Mouse (Mus musculus) hindlimb bud, embryonic 11.5 days (tissue): ENCODE results near the gene Epb41l1.

Experiments
- DNase-seq: peaks from one replicate; pipeline ENCODE4 v3.0.0-alpha.2; 2012; ENCODE audit warnings: low read depth, low spot score; ENCODE audit errors: extremely low spot score

The Epb41l1 gene

DNA sequence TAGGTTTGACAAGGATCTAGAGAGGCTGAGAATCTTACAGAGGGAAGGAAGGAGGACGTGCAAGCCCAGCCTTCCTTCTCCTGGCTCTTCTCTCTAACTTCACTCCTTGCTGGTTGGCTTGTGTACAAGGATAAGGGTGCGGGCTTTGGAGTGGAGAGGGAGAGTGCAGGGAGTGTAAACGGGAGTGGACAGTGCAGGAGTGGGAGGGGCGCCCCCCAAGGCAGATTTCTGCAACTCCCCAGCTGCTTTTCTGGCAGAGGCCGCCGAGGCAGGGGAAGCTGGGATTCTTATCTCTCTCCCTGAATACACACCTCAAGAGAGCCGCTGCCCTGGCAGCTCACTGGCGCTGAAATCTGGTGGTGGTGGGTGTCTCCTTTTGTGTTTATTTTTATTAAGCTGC lies 1.9 kb downstream of the Epb41l1 start:
- DNase-seq: no peak

DNA sequence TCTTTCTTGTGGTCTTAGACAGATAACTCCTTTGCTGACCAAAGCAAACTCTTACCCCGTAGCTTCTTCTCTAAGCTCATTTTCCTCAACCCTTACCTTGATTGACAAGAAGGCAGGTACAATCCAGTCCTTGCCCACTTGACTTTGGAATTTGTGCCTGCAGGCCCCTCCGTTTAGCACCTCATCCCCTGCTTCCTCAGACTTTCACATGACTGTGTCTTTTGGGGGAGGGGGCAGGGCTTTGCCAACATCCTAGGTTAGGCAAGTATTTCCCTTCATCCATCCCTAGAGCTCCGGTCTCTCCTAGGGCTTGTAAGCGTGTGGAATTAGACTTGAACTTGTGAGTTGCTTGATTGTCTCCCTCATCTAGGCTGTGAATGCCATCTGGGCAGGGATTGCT lies 3.0 kb downstream of the Epb41l1 start:
- no peak for DNase-seq

DNA sequence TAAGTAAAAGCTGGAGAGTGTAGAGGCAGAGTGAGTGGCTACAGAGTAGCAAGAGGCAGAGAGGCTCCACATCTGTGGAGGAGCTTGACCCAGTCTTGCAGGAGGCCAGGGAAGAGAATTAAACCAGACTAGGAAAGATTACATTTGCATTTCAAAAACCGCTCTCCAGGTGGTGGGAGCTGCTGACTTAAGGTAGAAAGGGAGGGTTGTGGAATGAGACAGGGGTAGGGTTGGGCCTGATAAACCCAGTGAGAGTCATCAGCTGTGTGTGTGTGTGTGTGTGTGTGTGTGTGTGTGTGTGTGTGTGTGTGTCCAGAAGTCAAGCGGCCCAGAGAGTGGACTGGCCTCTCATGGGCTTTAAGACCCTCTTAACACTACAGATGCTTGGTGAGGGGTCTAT lies 4.9 kb downstream of the Epb41l1 start:
- no peak for DNase-seq

DNA sequence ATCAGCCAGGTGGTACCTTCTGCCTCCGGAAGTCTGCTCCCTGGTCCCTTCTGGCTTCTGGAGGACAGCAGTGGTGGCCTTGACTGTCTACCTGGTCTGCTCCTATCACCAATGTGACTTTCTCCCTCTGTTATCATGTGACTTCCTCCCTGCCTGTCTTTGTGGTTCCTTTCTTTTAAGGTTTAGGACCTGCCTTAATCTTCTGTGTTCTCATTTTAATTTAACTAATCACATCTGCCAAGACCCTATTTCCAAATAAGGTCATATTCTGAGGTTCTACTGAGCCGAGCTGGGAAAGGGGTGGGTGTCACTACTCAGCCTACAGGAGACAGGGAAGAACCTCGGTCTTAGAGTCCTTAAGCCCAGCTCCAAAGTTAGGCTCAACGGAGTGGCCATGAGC lies 5.4 kb downstream of the Epb41l1 start:
- DNase-seq: no peak

DNA sequence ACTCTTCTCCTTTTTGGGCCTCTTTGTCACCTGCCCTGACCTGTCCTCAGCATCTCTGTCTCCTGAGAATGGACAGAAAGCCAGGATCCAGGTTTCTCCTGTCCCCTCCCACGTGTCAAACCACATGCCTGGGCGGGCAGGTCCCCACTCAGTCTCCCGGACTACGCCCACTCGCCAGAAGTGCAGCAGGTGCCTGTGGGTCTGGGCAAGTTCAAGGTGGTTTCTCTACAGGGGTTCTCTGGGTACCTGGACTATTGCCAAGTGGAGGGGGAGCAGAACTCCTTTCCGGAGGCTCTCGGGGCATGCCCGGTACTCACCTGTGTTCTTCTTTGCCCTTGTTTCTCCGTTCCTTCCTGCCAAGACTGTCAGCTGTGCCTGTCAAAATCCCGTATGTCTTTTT lies 9.1 kb downstream of the Epb41l1 start:
- no peak for DNase-seq

DNA sequence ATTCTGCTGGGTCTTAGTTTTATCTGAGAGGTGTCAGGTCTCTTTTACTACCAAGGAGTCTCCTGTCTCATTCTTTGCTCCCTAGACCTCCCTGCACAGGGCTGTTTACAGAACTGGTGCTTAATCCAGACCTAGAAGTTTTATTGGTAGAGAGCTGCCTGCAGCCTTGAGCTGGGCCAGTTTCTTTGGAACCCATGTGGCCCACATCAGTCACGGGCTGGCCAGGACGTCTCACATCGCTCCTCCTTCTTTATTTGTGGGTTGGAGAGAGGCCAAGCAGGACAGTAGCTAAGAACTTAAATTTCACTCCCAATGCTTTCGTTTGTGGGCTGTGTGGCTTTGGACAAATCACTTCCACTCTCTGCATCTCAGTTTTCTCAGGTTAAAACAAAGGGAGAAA lies 9.6 kb downstream of the Epb41l1 start:
- DNase-seq: no peak

DNA sequence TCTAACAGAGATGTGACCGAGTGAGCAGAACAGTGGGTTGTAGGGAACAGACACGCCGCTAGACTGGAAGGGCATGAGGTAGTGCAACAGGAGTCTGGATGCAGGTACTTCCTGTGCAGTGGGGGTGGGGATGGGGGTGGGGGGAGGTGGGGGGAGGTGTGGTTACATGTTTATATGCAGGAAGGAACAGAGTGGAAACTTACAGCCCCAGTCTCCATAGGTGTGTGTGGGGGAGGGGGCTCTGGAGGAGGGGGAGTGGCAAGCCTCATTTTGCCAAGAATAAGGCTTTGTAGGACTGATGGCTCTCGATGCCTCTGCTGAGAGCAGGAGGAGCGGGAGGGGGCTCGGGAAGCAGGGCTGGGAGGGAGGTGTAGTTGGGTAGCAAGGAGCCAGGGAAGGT lies 10.7 kb downstream of the Epb41l1 start:
- no peak for DNase-seq

DNA sequence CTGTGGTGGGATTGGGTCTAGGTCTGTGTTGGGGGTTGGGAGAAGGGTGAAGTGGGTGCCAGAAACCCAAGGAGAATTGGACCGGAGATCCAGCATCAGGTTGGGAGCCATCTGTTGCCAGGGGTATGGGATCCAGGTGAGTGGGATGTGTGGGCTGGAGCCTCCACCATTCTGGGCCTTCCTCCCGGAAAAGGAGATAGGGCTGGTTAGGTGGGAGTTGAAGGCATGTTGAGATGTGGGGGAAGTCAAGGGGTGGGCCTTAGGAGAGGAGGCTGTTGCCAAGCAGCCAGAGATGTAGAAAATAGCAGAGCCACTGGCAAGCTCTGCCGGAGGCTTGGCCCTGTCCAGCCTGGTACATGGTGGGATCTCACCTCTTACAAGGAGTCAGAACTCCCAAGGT lies 11.4 kb downstream of the Epb41l1 start:
- no peak for DNase-seq

DNA sequence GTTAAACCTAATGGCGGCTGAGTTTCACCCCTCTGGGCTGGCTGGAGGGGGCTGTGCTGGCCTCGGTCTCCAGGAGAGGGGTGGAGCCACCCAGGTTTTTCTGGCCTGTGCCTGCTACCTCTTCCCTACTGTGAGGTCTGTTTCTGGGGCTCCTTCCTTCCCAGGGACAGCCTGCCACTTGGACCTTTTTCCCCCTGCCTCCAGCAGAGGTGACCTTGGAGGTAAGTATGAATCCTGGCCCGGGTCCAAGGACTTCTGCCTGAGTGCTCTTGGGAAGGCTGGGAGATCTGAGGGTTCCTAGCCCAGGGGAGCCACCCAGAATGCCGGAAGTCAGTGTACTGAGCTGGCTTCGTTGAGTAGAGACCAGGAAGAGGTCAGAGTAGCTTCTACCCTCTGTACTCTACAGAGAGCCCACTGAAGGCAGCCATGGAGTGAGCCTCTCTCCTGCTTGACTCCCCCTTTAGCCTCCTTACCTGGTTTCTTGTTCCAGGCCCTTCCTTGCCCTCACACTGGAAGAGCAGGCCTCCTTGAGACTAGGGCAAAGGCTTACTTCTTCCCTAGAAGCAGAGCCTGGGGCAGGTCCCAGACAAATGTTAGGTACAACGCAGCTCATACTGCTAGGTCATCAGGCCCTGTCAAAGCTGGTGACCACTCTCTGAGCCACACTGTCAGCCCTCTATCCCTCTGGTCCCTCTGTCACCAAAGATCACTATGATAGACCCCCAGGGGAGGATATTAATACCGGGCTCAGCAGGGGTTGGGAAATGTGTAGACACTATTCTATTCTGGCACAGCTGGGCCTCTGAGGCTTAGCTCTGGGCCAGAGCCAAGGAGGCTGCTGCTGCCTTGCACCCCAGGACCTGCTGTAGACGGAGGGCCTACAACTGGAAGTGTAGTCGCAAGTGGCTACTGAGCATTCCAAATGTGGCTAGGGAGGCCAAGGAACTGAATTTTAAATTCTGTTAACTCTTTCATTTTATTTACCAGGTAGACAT lies 12.5 kb downstream of the Epb41l1 start:
- no peak for DNase-seq

DNA sequence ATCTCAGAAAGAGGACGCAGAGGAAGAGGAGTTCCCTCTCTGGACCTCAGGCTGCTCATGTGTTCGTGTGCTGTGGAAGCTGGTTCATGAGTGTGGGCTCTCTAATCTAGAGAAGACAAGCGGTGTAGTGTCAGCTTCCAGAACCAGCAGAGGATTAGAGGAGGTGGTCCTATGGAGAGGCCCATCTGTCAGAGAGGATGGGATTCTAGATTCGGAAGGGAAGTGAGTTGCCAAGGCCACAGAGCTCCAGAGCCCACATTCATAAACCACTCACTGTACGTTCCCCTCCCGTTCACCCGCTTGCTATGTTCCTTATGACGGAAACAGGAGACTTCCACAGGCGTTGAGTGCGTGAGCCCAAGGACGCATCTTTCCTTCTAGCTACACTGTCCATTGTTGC lies 16.9 kb downstream of the Epb41l1 start:
- no peak for DNase-seq

DNA sequence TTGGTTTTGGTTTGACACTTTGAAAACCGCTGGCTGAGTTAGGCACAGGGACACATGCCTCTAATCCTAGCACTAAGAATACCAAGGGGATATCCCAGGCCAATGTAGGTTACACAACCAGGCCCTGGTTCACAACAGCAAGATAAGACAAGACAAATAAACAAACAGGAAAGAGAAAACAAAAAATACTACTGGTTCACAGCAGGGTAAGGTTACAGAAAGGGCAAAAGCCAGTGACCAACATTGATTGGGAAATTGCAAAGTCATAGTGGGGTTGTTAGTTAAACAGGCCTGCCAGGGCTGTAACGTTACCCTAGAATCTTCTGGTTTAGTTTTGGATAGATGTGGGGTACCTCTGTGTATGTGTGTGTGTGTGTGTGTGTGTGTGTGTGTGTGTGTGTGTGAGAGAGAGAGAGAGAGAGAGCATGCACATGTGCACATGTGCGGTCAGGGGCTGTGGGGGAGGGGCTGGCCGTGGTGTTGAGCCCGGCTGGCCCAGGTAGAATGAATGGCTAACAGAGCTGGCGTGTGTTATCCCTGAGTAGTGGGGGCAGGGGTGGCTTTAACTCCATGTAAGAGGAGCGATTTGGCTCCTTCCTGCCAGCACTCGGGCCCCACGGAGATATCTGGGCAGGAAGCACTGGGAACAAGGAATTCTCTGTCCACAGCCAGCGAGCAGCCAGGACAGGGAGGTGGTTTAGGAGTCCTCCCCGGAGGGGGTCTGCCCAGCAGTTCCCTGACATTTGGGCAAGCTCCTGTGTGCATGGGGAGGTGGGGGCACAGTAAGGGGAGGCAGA lies 19.2 kb downstream of the Epb41l1 start:
- no peak for DNase-seq

DNA sequence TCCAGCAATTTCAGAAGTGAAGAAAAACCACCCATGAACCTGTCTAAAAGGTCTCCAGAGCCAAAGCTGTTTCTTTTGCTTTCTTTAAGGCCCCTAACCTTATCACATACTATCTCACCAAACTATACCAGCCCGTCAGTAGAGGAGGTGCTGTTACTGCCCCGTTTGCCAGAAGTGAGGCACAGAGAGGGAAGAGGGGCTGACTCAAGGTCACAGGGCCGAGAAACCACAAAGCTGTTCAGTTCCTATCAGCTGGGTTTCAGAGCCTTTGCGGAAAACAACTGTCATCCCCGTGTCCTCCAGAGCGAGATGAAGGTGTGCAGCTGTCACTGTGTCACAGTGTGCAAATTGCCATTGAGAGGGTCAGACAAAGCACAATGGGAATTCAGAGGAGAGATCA lies 21.2 kb downstream of the Epb41l1 start:
- DNase-seq: no peak

DNA sequence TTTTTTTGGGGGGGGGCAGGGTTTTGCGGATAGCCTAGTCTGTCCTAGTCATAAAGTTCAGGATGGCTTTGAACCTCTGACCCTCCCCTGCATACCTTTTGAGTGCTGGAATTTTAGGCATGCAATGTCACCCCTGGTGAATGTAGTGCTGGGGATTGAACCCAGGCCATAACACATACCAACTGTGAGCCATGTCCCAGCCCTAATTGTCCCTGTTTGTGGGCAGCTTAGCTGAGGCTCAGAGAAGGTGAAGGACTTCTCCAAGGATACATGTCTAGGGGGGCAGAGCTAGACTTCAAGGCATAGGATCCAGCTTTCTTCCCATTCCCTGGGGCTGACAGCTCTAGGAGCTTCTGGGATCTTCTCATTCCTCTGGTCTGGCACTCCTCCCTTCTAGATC lies 22.6 kb downstream of the Epb41l1 start:
- DNase-seq: no peak

DNA sequence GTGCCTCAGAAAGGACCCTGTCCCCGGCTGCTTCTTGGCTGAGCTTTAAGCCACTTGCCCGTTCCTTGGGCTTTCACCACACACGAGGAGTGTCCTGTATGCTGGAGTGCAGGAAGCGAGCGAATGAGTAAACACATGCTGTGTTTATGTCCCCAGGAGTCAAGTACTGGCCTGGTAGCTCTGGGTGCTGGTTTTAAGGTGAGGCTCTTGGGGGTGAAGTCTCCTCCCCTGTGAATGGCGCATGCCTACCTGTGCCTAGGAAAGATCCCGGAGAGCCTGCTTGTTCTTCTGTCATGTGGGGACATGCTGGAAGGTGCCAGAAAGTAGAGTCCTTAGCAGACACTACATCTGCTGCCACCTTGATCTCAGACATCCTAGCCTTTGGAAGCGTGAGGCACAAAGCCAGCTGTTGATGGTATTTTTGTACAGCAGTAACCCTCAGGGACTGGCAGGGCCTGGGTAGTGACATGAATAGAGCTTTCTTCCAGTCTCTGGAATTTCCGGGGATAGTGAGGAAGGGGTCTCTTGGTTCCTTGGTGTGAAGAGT lies 25.9 kb downstream of the Epb41l1 start:
- no peak for DNase-seq

DNA sequence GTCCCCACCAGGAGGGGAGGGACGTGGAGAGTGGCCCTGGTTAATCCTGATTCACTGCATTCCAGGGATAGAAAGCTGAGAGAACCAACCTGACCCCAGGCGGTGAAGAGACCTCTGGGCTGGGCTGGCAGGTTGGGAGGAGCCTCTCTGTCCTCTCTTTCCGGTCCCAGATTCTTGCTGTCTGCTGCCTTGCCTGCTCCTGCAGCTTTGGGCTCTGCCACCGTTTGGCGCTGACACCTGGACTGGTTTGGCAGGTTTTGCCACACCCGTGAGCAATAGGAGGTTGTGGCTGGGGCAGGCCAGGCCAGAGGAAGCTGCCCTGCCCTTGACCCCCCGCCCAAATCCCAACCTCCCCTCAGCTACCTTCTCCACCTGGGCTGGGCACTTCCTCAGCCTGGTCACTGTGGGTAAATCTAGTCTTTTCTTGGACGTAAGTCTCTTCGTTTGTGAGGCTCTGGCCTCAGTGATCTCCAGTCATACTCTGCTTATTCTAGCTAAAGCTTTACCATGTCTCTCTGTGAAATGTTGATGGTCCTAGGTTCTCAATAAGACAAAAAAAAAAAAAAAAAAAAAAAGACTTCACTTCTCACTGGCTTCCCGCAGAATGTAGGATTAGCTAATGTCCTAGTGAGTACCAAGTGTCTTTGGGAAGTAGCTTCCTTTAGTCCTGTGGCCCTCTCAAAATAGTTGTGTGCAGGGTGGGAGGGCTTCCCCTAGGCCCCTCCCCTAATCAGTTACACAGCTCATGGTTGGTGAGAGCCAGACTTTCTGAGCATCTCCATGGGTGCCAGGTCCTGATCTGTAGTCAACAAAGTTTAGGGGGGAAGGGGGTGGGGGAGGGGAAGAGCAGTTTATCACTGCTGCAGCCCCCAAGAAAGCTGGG lies 26.9 kb downstream of the Epb41l1 start:
- DNase-seq: no peak

DNA sequence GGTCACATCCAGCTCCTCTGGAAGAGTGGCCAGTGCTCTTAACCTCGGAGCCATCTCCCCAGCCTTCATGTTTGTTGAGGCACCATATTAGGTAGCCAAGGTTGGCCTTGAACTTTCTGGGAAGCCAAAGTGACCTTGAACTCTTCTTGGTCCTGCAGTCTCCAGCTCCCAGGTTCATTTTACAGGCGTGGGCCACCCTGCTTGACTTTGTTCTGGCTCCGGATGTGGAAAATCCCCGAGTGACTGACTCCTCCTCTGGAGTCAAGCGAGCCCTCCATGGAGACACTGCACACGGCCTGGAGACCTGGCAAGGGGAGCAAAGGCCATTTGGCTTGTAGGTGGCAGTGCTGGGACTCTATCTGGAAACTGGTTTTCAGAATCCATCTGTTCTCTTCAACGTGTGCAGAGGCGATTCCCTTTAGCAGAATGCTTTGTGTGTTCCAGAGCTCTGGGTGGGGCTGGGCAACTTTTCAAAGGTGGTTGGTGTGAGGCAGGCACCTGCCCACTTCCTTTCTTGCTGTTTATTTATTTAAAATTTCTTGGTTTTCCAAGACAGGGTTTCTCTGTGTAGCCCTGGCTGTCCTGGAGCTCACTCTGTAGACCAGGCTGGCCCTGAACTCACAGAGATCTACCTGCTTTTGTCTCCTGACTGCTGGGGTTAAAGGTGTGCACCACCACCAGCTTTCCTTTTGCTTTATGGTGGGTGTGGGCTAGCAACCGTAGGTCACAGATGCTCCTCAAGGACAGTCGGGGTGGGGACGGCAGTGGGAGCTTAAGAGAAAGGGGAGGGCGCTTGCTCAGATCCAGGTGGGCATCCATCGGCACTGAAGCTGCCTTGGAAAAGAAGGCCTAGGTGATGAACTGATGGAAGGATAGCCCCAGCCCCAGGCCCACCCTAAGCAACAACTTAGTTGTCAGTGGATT lies 30.8 kb downstream of the Epb41l1 start:
- DNase-seq: no peak

DNA sequence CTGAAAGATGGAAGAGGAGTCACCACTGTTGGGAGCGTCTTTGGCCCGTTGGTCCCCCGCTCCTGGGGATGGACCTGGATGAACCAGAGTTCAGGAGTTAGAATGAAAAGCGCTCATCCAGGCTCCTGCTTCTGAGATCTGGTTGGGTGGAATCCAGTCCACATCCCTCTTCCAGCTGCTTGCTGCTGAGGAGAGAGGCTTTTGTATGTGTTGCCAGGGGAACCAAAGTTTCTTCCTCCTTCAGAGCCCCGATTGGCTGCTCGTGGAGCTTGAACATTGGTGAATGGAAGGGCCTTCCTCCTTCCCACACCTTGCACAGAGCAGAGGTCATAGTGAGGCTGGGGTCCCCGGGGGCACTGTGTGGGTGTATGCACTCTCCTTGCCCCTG lies 31.4 kb downstream of the Epb41l1 start:
- no peak for DNase-seq

DNA sequence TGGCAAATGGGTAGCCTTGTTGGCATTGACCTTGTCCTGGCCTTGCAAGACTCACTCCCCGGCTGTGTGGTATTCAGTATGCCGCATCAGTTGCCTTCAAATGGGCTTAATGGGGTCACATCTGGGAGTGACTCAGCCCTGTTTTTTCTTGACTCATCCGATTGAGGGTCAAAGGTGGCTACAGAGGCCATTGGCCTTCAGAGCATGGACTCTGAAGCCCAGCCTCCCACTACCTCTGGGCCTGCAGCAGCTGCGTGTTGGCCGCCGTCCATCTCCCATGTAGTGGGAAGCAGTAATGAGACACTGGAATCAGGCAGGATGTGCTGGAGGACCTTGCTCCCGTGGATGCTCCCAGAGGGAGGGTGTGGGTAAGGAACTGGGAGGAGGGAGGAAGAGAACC lies 33.1 kb downstream of the Epb41l1 start:
- no peak for DNase-seq

DNA sequence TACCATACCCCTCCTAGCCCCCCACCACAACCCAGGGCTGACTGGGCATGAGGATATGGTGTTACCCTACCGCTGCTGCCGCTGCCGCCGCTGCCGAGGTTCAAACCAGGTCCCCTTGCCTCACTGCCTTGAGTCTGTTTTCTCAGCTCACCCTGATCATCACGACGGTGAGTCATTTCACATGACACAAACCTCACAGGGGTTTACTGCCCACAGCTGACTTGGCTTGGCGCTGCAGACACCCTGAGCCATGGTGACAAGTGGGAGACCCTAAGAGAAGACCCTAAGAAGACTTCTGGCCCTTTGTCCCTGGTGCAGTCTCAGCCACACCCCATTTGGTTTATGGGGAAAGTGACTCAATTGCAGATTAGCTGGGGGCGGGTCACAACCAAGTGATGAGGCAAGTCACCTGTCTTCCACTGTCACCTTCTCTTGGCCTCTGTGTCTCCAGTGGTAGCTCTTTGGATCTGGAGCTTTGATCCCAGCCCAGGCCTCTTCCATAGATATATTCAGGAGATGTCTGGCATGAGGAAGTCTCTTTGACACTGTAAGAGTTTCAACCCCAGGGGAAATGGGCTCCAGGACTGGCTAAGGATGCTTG lies 34.9 kb downstream of the Epb41l1 start:
- no peak for DNase-seq
